Comparison of ENCODE assay signal across 21 mouse cellular contexts in genomic region chr16:6232966-6233365, GRCm38 (mm10).
A peak's percentile ranks its signal among the peaks of the same experiment; 100 is the strongest.
DNase-seq lines count a peak whose midpoint lies in the region; ATAC-seq lines count a peak whose summit lies in the region.
"Had no signal": no experiment of that assay in that cellular context is flagged by ENCODE, and none has a peak within 500 bp of the region (broad histone marks: within the 10 kb centered on the region; RNA-seq: fewer than 3 reads in every experiment).

No protein-coding gene starts in this region.

- no peak for DNase-seq in frontal cortex, postnatal 10 days (ENCODE audit: low spot score in 2 of 2)
- peak; percentile 27 to 36 for DNase-seq in frontal cortex, adult 2 months (ENCODE audit: extremely low spot score in 1 of 2, low spot score in 1 of 2)
- no peak for DNase-seq in frontal cortex, postnatal 14 days (ENCODE audit: low spot score in 2 of 2)
- DNase-seq in right cerebral cortex, adult 18-20 months, result peak; percentile 25
- no peak for DNase-seq in right cerebral cortex, postnatal 10 days (ENCODE audit: low spot score in 2 of 2)
- peak; percentile 70 for DNase-seq in brain, adult 2 months (ENCODE audit: low read depth, low spot score)
- DNase-seq in adrenal gland, adult 2 months, result no peak
- DNase-seq: adrenal gland, adult 8-10 months; adrenal gland, postnatal 10 days; adrenal gland, postnatal 14 days; adrenal gland, postnatal 25 days; adrenal gland, postnatal 36 days; B cell, adult 2 months; cerebellum, adult 11 months; cerebellum, adult 11-12 months; cerebellum, adult 18-20 months; cerebellum, adult 2 months had no signal

- peak; percentile 77 for ATAC-seq in frontal cortex, adult (ENCODE audit: low TSS enrichment)
- ATAC-seq: activated CD4-positive, CD25-positive, alpha-beta regulatory T cell, adult 4 months; CD4-positive, CD25-positive, alpha-beta regulatory T cell, adult 4 months; Patski had no signal

Comparison
In these comparisons a context has a peak if more than half of its experiments do, and no peak if none do; other contexts are left out.
1. DNase-seq: peak in frontal cortex, adult 2 months (2 of 2), right cerebral cortex, adult 18-20 months (single experiment) and brain, adult 2 months (single experiment); none in frontal cortex, postnatal 10 days (0 of 2), frontal cortex, postnatal 14 days (0 of 2), right cerebral cortex, postnatal 10 days (0 of 2) and adrenal gland, adult 2 months (single experiment).